Mouse (Mus musculus) hindbrain, embryonic 10.5 days (tissue): Measurements from ENCODE around the gene Slc35a2. TPM values are rescaled to one million over a fixed set of nuclear protein-coding genes. Genes with fewer than 3 reads are reported as not detected.

Source experiments
- DNase-seq: peaks from one replicate; pipeline ENCODE4 v3.0.0-alpha.2; 2017; ENCODE audit warnings: low spot score
- H3K27ac ChIP-seq: fragments of 300-500 bp; sonication (generic); 2 replicates; pipeline ENCODE4 v1.5.1; 2016; ENCODE audit warnings: mild to moderate bottlenecking, moderate library complexity
- H3K27me3 ChIP-seq: fragments of 300-500 bp; sonication (generic); 2 replicates; pipeline ENCODE4 v1.6.1; 2016; ENCODE audit warnings: mild to moderate bottlenecking; ENCODE audit not compliant: poor library complexity, insufficient read depth, severe bottlenecking
- H3K36me3 ChIP-seq: fragments of 300-500 bp; sonication (generic); 2 replicates; pipeline ENCODE4 v1.6.1; 2016; ENCODE audit warnings: mild to moderate bottlenecking, moderate library complexity
- H3K4me1 ChIP-seq: fragments of 300-500 bp; sonication (generic); replicated peaks from 2 replicates; pipeline ENCODE4 v1.6.1; 2016; ENCODE audit warnings: mild to moderate bottlenecking
- H3K4me3 ChIP-seq: fragments of 300-500 bp; sonication (generic); 2 replicates; pipeline ENCODE4 v1.5.1; 2016; ENCODE audit warnings: mild to moderate bottlenecking, moderate library complexity
- H3K9me3 ChIP-seq: fragments of 300-500 bp; sonication (generic); 2 replicates; pipeline ENCODE4 v1.6.1; 2016; ENCODE audit warnings: mild to moderate bottlenecking, moderate library complexity
- WGBS: fragments of 180-500 bp; shearing (Covaris S2); methylation state at CpG from one replicate; pipeline ENCODE4 v1.1.7; 2016; 5-methylcytosine and 5-hydroxymethylcytosine counted together
- polyA plus RNA-seq: library from polyadenylated mRNA; unstranded; fragments of >200 nt; fragmentation: Nextera tagmentation; extraction: Ambion mirVana; gene quantifications from 2 replicates; pipeline ENCODE4 v1.2.1, GENCODE M21; 2016

Slc35a2 gene
- polyA plus RNA-seq = 26.6 and 32.5 TPM in 2 replicates

- Histone ChIP-seq H3K36me3 (peaks cover 16% of the 10 kb centered on the region; the same call in 1 of the 2 replicates), H3K4me1 (peaks cover 13% of the 10 kb centered on the region), H3K4me3 (peak within 1 kb of the TSS; percentile 64), H3K9me3 (no peaks in the 10 kb centered on the region; the same call in 1 of the 2 replicates), H3K27ac (peak within 1 kb of the TSS; percentile 87), H3K27me3 (no peaks in the 10 kb centered on the region)
- 13% methylated on average over 49 of the region's 49 CpGs for WGBS
- DNase-seq = peak; percentile 82
These were observed at the start of gene Slc35a2 for GRCm38 (mm10) chrX:7883841-7884567. Gene Slc35a2, plus strand, starts transcription at chrX:7884028.

GRCm38 (mm10) chrX:7837146-7837545, 46.7 kb upstream of the Slc35a2 start:
- WGBS = 74% methylated on average over 1 of the region's 1 CpGs
- no peak for DNase-seq

GRCm38 (mm10) chrX:7840842-7841162, 43.0 kb upstream of the Slc35a2 start:
- H3K4me1 ChIP-seq = peaks cover 15% of the 10 kb centered on the region
- H3K36me3 ChIP-seq = peaks cover 5% of the 10 kb centered on the region
- 12% methylated on average over 7 of the region's 7 CpGs for WGBS
- peaks cover 8% of the 10 kb centered on the region for H3K9me3 ChIP-seq
- DNase-seq = no peak
- H3K27ac ChIP-seq = peak overlapping the region; percentile 53; the same call in 1 of the 2 replicates
- H3K4me3 ChIP-seq = peak overlapping the region; percentile 82
- no peaks in the 10 kb centered on the region for H3K27me3 ChIP-seq

More at GRCm38 (mm10) chrX:7837146-7837545, 46.7 kb upstream of the Slc35a2 start:
- Histone ChIP-seq H3K36me3 (no peaks in the 10 kb centered on the region), H3K9me3 (peaks cover 4% of the 10 kb centered on the region), H3K4me1 (no peaks in the 10 kb centered on the region), H3K4me3 (no peak overlapping the region), H3K27ac (no peak overlapping the region), H3K27me3 (no peaks in the 10 kb centered on the region)

GRCm38 (mm10) chrX:7841163-7842162, 42.4 kb upstream of the Slc35a2 start, which contains the start of gene Otud5:
Gene Otud5, plus strand, starts transcription at chrX:7841364.
- H3K27ac ChIP-seq = peak within 1 kb of the TSS; percentile 88
- WGBS = 18% methylated on average over 74 of the region's 74 CpGs
- no peaks in the 10 kb centered on the region for H3K27me3 ChIP-seq
- peak; percentile 94 for DNase-seq
- peak within 1 kb of the TSS; percentile 82 for H3K4me3 ChIP-seq
- H3K9me3 ChIP-seq = peaks cover 8% of the 10 kb centered on the region
- H3K36me3 ChIP-seq = peaks cover 5% of the 10 kb centered on the region
- peaks cover 15% of the 10 kb centered on the region for H3K4me1 ChIP-seq

GRCm38 (mm10) chrX:7842318-7842717, 41.5 kb upstream of the Slc35a2 start:
- peak; percentile 7 for DNase-seq
- Histone ChIP-seq H3K36me3 (peaks cover 5% of the 10 kb centered on the region), H3K27me3 (no peaks in the 10 kb centered on the region), H3K4me3 (peak overlapping the region; percentile 82), H3K9me3 (peaks cover 8% of the 10 kb centered on the region), H3K27ac (peak overlapping the region; percentile 88), H3K4me1 (peaks cover 15% of the 10 kb centered on the region)
- WGBS = 30% methylated on average over 42 of the region's 42 CpGs

GRCm38 (mm10) chrX:7847845-7848244, 36.0 kb upstream of the Slc35a2 start:
- 76% methylated on average over 2 of the region's 2 CpGs for WGBS
- Histone ChIP-seq H3K27ac (no peak overlapping the region), H3K27me3 (no peaks in the 10 kb centered on the region), H3K4me1 (peaks cover 12% of the 10 kb centered on the region), H3K4me3 (no peak overlapping the region), H3K36me3 (peaks cover 29% of the 10 kb centered on the region), H3K9me3 (no peaks in the 10 kb centered on the region)
- DNase-seq = no peak

- no peak for DNase-seq
- Histone ChIP-seq H3K4me3 (no peak overlapping the region), H3K9me3 (no peaks in the 10 kb centered on the region), H3K27me3 (no peaks in the 10 kb centered on the region), H3K36me3 (peaks cover 51% of the 10 kb centered on the region), H3K27ac (no peak overlapping the region), H3K4me1 (no peaks in the 10 kb centered on the region)
- WGBS = 56% methylated on average over 2 of the region's 2 CpGs
These were observed 29.2 kb upstream of the Slc35a2 start for GRCm38 (mm10) chrX:7854578-7854977.

GRCm38 (mm10) chrX:7859191-7859753, 24.6 kb upstream of the Slc35a2 start:
- no peak overlapping the region for H3K4me3 ChIP-seq
- H3K36me3 ChIP-seq = peaks cover 34% of the 10 kb centered on the region
- H3K9me3 ChIP-seq = no peaks in the 10 kb centered on the region
- H3K27ac ChIP-seq = no peak overlapping the region
- H3K4me1 ChIP-seq = no peaks in the 10 kb centered on the region
- no peak for DNase-seq
- 84% methylated on average over 3 of the region's 3 CpGs for WGBS
- H3K27me3 ChIP-seq = no peaks in the 10 kb centered on the region

GRCm38 (mm10) chrX:7863181-7863580, 20.6 kb upstream of the Slc35a2 start:
- WGBS = 86% methylated on average over 1 of the region's 1 CpGs
- no peak overlapping the region for H3K27ac ChIP-seq
- H3K4me3 ChIP-seq = no peak overlapping the region
- H3K9me3 ChIP-seq = no peaks in the 10 kb centered on the region
- H3K4me1 ChIP-seq = no peaks in the 10 kb centered on the region
- H3K36me3 ChIP-seq = peaks cover 26% of the 10 kb centered on the region
- H3K27me3 ChIP-seq = no peaks in the 10 kb centered on the region
- DNase-seq = no peak

- H3K27me3 ChIP-seq = no peaks in the 10 kb centered on the region
- 73% methylated on average over 3 of the region's 3 CpGs for WGBS
- peaks cover 19% of the 10 kb centered on the region for H3K36me3 ChIP-seq
These were observed 19.3 kb upstream of the Slc35a2 start for GRCm38 (mm10) chrX:7864551-7864950.

GRCm38 (mm10) chrX:7865343-7865742, 18.5 kb upstream of the Slc35a2 start:
- DNase-seq = no peak
- Histone ChIP-seq H3K4me3 (no peak overlapping the region), H3K4me1 (no peaks in the 10 kb centered on the region), H3K27me3 (no peaks in the 10 kb centered on the region), H3K36me3 (peaks cover 18% of the 10 kb centered on the region), H3K9me3 (no peaks in the 10 kb centered on the region), H3K27ac (no peak overlapping the region)
- 82% methylated on average over 2 of the region's 2 CpGs for WGBS

More at GRCm38 (mm10) chrX:7864551-7864950, 19.3 kb upstream of the Slc35a2 start:
- H3K4me1 ChIP-seq = no peaks in the 10 kb centered on the region
- H3K9me3 ChIP-seq = no peaks in the 10 kb centered on the region
- H3K4me3 ChIP-seq = no peak overlapping the region
- no peak overlapping the region for H3K27ac ChIP-seq
- DNase-seq = no peak

GRCm38 (mm10) chrX:7865786-7866185, 18.0 kb upstream of the Slc35a2 start:
- WGBS = 83% methylated on average over 2 of the region's 2 CpGs
- Histone ChIP-seq H3K9me3 (no peaks in the 10 kb centered on the region), H3K27me3 (no peaks in the 10 kb centered on the region), H3K27ac (no peak overlapping the region), H3K36me3 (peaks cover 16% of the 10 kb centered on the region), H3K4me1 (no peaks in the 10 kb centered on the region), H3K4me3 (no peak overlapping the region)
- DNase-seq = no peak
